Mouse (Mus musculus): Measurements from ENCODE around the gene Arhgap15. TPM values are rescaled to one million over a fixed set of nuclear protein-coding genes. Genes with fewer than 3 reads are reported as not detected.

Gene Arhgap15
- polyA plus RNA-seq (2014; fragmentation: Illumina TruSeq; extraction: RNeasy Lipid Tissue Mini Kit (QIAGEN cat#74804); ENCODE audit: low read depth, low replicate concordance) = 1.0 TPM

DNA sequence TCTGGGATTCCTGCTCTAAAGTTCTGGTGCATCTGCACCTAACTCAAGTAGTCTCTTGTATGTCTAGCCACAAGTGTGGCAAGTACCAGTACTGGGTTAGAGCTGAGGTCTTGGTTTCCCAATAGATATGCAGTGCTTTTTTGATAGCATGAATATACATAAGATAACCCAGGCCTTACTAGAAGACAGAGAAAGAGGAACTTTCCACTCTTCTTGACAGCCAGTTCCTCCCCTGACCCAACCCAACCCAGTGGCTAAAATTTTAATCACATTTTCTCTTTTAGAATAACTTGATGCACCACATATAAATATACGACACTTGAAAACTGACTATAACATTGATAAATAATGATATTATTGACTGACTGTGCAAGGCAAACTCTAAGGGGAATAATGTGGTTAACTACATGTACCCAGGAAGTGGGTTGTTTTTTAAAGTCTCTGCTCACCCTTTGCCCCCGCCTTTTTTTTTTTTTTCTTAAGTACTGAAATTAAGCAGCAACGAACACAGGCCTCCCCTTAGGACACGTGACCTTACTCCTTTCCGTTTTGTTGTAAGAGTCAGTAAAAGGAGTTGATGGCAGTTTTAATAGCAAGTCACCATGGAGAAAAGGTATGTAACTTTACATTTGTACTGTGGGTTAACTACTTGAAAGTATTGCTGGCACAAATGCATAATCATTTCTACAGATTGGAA, at the start of gene Arhgap15:
Gene Arhgap15, plus strand, starts transcription at position 538 of the 697 bp plus-strand sequence.

Other genes starting within 250 kb of the Arhgap15 start
- 0.21 TPM for gene Kynu, start 193.5 kb upstream of the Arhgap15 start, polyA plus RNA-seq (2014; fragmentation: Illumina TruSeq; extraction: RNeasy Lipid Tissue Mini Kit (QIAGEN cat#74804); ENCODE audit: low read depth, low replicate concordance)

Data from heart, adult 10 weeks (tissue).